Mouse (Mus musculus) heart, adult 2 months (tissue): ENCODE results near the gene Gm20219.

Experiments
- CTCF ChIP-seq: fragments of 200-600 bp; IDR thresholded peaks from 2 replicates; pipeline ENCODE4 v1.8.1; 2022; ENCODE audit warnings: antibody characterized with exemption, mild to moderate bottlenecking, moderate library complexity
- EP300 ChIP-seq: fragments of 200-500 bp; IDR thresholded peaks from 2 replicates; pipeline ENCODE4 v1.6.1; 2011; ENCODE audit warnings: low read depth, low read length, control low read depth; ENCODE audit not compliant: insufficient read depth
- POLR2A ChIP-seq: fragments of 200-500 bp; IDR thresholded peaks from 2 replicates; pipeline ENCODE4 v1.6.1; 2011; ENCODE audit warnings: mild to moderate bottlenecking, low read depth, low read length, control low read depth; ENCODE audit not compliant: insufficient read depth

- no peak for TF ChIP-seq POLR2A
- TF ChIP-seq CTCF = no peak
- TF ChIP-seq EP300 = no peak
These were observed 39.3 kb downstream of the Gm20219 start for GRCm38 (mm10) chr17:56514916-56515315.
